Mouse (Mus musculus) ES-CJ7 (cell line): ENCODE data around the gene Slc17a7.
A peak's percentile ranks its signal among the peaks of the same experiment; 100 is the strongest.

Experiments used
- DNase-seq: peaks from one replicate; pipeline ENCODE4 v3.0.0; 2011; ENCODE audit warnings: low read depth, low spot score

Gene Slc17a7

DNA sequence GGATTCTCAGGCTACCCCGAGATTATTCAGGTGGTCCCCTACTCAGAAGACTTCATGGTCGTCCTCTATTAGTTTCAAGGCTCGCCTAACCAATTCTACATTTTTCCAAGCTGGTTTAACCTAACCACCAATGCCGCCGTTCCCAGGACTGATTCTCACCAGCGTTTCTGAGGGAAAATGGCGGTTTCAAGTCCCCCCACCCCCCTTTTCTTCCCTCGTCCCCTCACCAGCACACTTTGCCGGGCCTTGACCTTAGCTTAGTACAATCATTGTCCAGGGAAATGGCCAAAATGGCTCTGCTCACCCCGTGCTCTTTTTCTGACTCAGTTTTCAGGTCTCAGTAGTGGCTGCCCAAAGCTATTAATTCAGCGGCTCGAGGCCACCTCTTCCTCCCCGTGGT is 11.6 kb downstream of the Slc17a7 start:
- no peak for DNase-seq

GRCm38 (mm10) chr7:45175929-45176328 is 12.2 kb downstream of the Slc17a7 start:
- DNase-seq, result no peak

- no peak for DNase-seq
Observed at GRCm38 (mm10) chr7:45176356-45176755, 12.6 kb downstream of the Slc17a7 start.

DNA sequence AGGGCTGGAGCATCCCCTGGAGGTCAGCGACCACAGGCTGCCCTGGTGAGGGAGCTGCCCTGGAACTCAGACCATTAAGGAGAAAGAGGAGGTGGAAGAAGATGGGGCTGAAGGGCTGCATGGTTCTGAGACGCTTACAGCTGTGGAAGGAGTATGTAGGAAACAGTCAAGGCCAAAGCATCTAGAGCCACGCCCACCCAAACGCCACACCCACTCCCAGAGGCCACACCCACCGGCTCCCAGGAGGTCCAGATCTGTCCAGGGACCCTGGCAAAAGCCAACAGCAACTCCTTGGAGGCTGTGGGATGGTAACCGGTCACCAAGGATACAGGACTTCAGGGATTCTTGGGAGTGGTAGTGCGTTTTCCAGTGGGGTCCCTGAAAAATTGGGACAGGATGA is 14.8 kb downstream of the Slc17a7 start:
- DNase-seq, result no peak

DNA sequence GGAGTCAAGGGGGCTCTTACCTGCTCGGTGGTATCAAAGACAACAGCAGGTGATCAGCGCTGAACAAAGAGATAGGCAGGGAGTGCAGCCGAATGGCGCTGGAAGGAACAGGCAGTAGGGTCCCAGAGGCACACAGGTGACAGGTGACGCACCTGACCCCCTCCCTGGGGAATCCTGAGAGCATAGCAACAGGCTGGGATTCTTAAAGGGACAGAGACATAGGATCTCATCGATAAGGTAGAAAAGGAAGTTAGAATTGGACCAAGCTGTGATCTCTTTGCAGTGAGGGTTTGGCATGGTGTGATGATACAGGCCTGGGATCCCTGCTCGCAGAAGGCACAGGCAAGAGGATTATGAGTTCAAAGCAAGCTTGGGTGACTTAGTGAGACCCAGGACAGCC is 15.7 kb downstream of the Slc17a7 start, which contains the start of gene Gfy:
Gene Gfy, minus strand, starts transcription at position 101 of the 400 bp plus-strand sequence.
- DNase-seq, result no peak

GRCm38 (mm10) chr7:45180896-45181477 is 17.2 kb downstream of the Slc17a7 start, which contains the start of gene Pth2:
TSS of gene Pth2 (plus strand) at chr7:45180995.
- no peak for DNase-seq

DNA sequence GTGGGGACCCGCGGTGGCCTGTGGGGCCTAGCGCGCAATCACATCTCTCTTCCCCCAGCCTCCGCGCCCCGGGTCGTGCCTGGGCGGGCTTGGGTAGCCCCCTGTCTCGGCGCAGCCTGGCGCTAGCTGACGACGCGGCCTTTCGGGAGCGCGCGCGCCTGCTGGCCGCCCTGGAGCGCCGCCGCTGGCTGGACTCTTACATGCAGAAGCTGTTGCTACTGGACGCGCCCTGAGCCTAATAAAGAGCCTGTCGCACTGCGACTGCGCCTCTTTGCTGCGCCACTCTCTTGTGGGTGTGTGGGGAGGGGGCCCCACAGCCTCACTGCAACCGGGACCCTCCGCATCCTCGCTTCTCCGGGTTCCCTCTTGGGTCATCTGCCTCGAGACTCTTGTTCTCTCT is 17.8 kb downstream of the Slc17a7 start:
- DNase-seq, result peak; percentile 64

DNA sequence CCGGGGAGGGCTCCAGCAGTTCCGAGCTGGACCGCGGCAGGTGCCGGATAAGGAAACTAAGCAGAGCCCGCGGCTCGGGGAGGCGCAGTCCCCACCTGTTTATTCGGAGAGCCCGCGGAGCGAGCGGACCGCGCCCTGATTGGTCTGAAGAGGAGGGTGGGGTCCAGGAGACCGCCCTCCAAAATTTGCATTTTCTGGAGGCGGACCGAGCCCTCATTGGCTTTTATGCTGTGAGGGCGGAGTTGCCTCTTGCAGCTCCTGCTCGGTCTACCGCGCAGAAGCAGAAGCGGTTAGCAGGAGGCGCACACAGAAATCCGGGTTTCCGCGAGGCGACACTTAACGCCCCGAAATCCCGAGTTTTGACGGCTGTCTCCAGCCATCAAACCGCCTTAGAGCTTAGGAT is 18.5 kb downstream of the Slc17a7 start:
- peak; percentile 95 for DNase-seq

- DNase-seq, result no peak
Observed at GRCm38 (mm10) chr7:45182606-45183005, 18.9 kb downstream of the Slc17a7 start.

DNA sequence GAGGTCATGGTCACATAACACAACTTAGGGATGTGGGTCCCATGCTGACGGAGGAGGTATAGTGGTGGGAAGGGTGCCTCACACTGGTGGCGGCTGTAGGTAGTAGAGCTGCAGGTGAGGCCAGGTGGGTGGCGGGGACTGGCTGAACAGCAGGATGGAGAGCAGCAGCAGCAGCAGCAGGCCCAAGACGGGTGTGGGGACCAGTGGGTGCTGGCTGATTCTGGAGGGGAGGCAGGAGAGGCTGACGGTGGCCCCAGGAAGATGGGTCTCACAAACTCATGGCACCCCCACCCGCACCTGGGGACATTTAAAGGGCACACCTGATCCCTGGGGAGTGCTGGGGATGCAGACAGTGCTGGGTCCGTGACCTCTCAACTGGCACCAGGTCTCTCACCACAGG is 19.9 kb downstream of the Slc17a7 start:
- no peak for DNase-seq

GRCm38 (mm10) chr7:45185921-45186320 is 22.2 kb downstream of the Slc17a7 start:
- DNase-seq, result no peak

DNA sequence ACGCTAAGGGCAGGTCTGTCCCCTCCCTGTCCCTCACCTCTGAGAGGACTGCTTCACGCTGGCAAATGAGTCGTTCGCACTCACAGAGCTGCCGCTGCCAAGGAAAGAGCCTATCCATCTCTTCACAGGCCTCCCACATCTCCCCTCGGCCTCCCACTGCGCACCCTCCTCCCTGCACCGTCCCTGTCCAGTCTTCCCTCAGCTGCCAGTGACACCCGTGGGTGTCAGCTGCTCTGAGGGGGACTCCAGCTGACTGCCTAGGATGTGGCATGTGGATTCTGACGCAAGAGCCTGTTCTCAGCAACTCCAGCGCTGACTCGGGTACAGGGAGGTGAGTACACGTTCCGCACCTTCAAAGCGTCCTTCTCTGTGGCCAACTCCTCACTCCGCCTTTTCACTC is 25.9 kb downstream of the Slc17a7 start:
- DNase-seq, result no peak

- DNase-seq, result no peak
Observed at GRCm38 (mm10) chr7:45190186-45190585, 26.4 kb downstream of the Slc17a7 start.

GRCm38 (mm10) chr7:45191161-45191560 is 27.4 kb downstream of the Slc17a7 start:
- no peak for DNase-seq

GRCm38 (mm10) chr7:45191803-45192363 is 28.1 kb downstream of the Slc17a7 start:
- no peak for DNase-seq

DNA sequence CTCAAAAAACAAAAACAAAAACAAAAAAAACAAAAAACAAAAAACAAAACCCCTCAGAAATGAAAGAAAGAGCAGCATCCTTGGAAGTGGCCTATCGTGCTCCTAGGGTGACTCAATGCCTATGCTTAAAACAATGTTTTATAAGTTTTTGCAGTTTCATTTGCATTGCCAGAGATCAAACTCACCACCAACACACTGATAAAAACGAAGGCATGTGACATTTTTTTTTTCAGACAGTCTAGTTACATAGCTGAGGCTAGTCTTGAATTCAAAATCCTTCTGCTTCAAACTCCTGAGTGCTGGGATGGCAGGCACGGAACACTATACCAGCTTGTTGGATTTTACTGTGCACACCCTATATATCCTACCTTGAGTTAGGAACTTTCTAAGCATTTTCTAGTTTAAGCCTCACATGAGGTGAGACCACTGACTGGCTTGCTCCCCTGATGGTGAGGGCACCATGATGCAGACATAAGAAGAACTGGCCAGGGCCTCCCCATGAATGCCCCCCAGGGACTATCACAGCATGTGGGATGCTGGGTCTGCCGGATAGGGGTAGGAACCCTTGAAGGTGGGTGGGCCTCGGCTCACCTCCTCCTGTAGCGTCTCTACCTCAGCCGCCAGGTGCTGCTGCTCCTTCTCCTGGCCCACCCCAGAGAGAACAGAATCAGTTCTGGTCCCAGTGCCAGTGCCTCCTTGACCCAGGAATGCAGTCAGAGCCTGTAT is 29.0 kb downstream of the Slc17a7 start:
- no peak for DNase-seq

DNA sequence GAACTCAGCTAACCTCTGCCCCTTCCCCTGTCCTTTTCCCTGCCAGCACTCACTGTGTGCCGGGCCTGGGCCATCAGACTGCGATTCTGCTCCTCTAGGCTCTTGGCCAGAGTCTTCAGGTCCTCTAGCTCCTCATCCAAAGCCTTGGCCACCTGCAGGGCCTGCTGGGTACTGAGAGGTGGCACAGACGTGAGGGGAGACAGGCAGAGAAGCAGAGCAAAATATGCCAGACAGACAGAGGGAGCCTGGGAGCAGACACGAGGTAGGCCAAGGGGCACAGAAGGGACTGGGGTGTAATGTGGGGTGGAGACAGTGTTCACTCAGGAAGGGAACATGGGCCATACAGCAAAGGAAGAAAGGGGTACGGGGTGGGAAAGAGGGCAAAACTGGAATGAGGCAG is 29.7 kb downstream of the Slc17a7 start:
- no peak for DNase-seq

- no peak for DNase-seq
Observed at GRCm38 (mm10) chr7:45193871-45194785, 30.4 kb downstream of the Slc17a7 start.

GRCm38 (mm10) chr7:45195341-45196175 is 31.8 kb downstream of the Slc17a7 start:
- no peak for DNase-seq

- DNase-seq, result no peak
Observed at GRCm38 (mm10) chr7:45196176-45196535, 32.4 kb downstream of the Slc17a7 start.

DNA sequence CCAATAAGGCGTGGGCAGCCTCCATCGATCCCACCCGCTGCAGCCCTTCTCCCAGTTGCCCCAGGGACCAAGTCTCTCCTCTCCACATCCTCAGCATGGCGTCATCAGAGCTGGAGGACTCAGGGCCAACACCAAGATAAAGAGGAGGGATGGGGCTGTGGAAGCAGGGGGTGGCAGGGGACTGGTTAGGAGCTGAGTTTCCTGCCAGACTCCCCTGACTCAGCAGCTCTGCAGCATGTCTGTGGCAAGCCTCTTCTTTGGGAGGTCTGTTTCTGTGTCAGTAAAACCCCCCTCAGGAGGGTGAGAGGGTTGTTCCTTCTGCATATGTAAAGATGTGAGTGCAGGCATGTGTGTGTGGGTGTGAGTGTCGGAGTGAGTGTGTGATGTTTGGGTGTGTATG is 33.2 kb downstream of the Slc17a7 start:
- DNase-seq, result no peak
